Mouse (Mus musculus) stomach, postnatal 0 days (tissue): Measurements from ENCODE around the gene Ankrd26.

Experiments
- CTCF ChIP-seq: IDR thresholded peaks from 2 replicates; pipeline ENCODE4 v1.5.1; 2016; ENCODE audit warnings: antibody characterized with exemption, low read depth, mild to moderate bottlenecking, moderate library complexity
- EP300 ChIP-seq: optimal IDR thresholded peaks from 2 replicates; pipeline ENCODE3; 2016; ENCODE audit warnings: antibody characterized with exemption

DNA sequence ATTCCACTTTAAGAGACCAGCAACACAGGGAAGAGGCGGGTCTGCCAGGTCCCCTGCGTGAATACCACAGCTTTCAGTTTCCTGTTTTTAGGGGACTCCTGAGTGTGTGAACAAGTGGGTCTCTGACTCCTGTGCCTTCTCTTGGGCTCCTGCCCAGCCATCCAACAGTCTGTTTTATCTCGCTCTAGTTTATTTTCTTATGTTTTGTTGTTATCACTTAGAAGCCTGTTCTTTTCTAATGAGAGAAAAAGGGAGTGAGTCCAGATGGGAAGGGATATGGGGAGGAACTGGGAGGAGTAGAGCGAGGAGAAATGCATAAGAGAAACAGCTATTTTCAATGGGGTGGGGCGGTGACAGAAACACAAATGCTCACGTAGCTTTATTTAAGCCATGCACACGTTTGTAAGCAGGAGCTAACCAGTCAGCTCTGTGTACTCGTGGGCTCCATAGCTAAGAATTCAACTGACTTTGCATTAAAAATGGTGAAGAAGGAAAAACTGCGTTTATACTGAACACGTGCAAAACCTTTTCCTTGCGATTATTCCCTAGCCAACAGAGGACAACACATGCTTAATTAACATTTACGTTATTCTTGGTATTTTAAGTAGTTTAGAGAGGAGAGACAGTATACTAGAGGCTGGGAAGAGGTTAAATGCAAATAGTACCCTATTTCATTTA is 48.6 kb downstream of the Ankrd26 start:
- no peak for TF ChIP-seq CTCF
- no peak for TF ChIP-seq EP300
